Mouse (Mus musculus) neural tube, embryonic 12.5 days (tissue): ENCODE measurements around the gene Gm10282. TPM values are rescaled to one million over a fixed set of nuclear protein-coding genes. Genes with fewer than 3 reads are reported as not detected.

Experiments
- ATAC-seq: fragments of 200-750 bp; cut with Nextera tagmentation; 2 replicates; pipeline ENCODE4 v1.8.0; 2017; ENCODE audit warnings: low read depth, mild to moderate bottlenecking, moderate TSS enrichment, moderate library complexity; ENCODE audit not compliant: low FRiP score
- H3K27ac ChIP-seq: fragments of 300-500 bp; sonication (generic); 2 replicates; pipeline ENCODE4 v1.5.1; 2016
- H3K27me3 ChIP-seq: fragments of 300-500 bp; sonication (generic); replicated peaks from 2 replicates; pipeline ENCODE4 v1.6.1; 2016; ENCODE audit warnings: mild to moderate bottlenecking
- H3K36me3 ChIP-seq: fragments of 300-500 bp; sonication (generic); 2 replicates; pipeline ENCODE4 v1.6.1; 2016; ENCODE audit warnings: mild to moderate bottlenecking
- H3K4me1 ChIP-seq: fragments of 300-500 bp; sonication (generic); 2 replicates; pipeline ENCODE4 v1.6.1; 2016
- H3K4me2 ChIP-seq: fragments of 300-500 bp; sonication (generic); replicated peaks from 2 replicates; pipeline ENCODE4 v1.6.1; 2016; ENCODE audit warnings: mild to moderate bottlenecking
- H3K4me3 ChIP-seq: fragments of 300-500 bp; sonication (generic); 2 replicates; pipeline ENCODE4 v1.5.1; 2016
- H3K9ac ChIP-seq: fragments of 300-500 bp; sonication (generic); 2 replicates; pipeline ENCODE4 v1.6.1; 2016; ENCODE audit warnings: mild to moderate bottlenecking
- H3K9me3 ChIP-seq: fragments of 300-500 bp; sonication (generic); 2 replicates; pipeline ENCODE4 v1.6.1; 2016; ENCODE audit warnings: mild to moderate bottlenecking
- WGBS: fragments of 180-500 bp; shearing (Covaris S2); methylation state at CpG from one replicate; pipeline ENCODE4 v1.1.7; 2016; 5-methylcytosine and 5-hydroxymethylcytosine counted together
- polyA plus RNA-seq: library from polyadenylated mRNA; unstranded; fragments of >200 nt; fragmentation: Nextera tagmentation; extraction: Ambion mirVana; gene quantifications from 2 replicates; pipeline ENCODE4 v1.2.1, GENCODE M21; 2016

Gene Gm10282
- polyA plus RNA-seq, result 21.4 and 25.2 TPM in 2 replicates

- Histone ChIP-seq H3K27me3 (no peaks in the 10 kb centered on the region), H3K4me2 (no peak within 1 kb of the TSS), H3K27ac (no peak within 1 kb of the TSS), H3K4me1 (no peaks in the 10 kb centered on the region), H3K36me3 (no peaks in the 10 kb centered on the region), H3K9me3 (no peaks in the 10 kb centered on the region), H3K4me3 (no peak within 1 kb of the TSS), H3K9ac (no peak within 1 kb of the TSS)
- 81% methylated on average over 16 of the region's 16 CpGs for WGBS
- no peak for ATAC-seq
Measured at GRCm38 (mm10) chr8:72305210-72305905, at the start of gene Gm10282. Gene Gm10282 (minus strand): TSS chr8:72305260.

GRCm38 (mm10) chr8:72354272-72354671 is 49.2 kb upstream of the Gm10282 start:
- Histone ChIP-seq H3K4me3 (no peak overlapping the region), H3K27me3 (no peaks in the 10 kb centered on the region), H3K27ac (no peak overlapping the region), H3K9me3 (no peaks in the 10 kb centered on the region), H3K36me3 (peaks cover 73% of the 10 kb centered on the region), H3K9ac (no peak overlapping the region), H3K4me2 (no peak overlapping the region), H3K4me1 (no peaks in the 10 kb centered on the region)
- 86% methylated on average over 11 of the region's 11 CpGs for WGBS
- ATAC-seq, result no peak

- Histone ChIP-seq H3K9me3 (no peaks in the 10 kb centered on the region), H3K4me3 (no peak overlapping the region), H3K36me3 (peaks cover 67% of the 10 kb centered on the region), H3K27me3 (no peaks in the 10 kb centered on the region), H3K4me1 (no peaks in the 10 kb centered on the region), H3K9ac (no peak overlapping the region), H3K4me2 (no peak overlapping the region), H3K27ac (no peak overlapping the region)
- WGBS, result 90% methylated on average over 7 of the region's 7 CpGs
- ATAC-seq, result no peak
Measured at GRCm38 (mm10) chr8:72353700-72354045, 48.6 kb upstream of the Gm10282 start.

- no peak for ATAC-seq
- H3K9ac ChIP-seq, result no peak overlapping the region
- H3K4me1 ChIP-seq, result no peaks in the 10 kb centered on the region
- H3K9me3 ChIP-seq, result no peaks in the 10 kb centered on the region
- H3K4me2 ChIP-seq, result no peak overlapping the region
- 84% methylated on average over 8 of the region's 8 CpGs for WGBS
- no peaks in the 10 kb centered on the region for H3K27me3 ChIP-seq
- peaks cover 62% of the 10 kb centered on the region for H3K36me3 ChIP-seq
- H3K27ac ChIP-seq, result no peak overlapping the region
- H3K4me3 ChIP-seq, result no peak overlapping the region
Measured at GRCm38 (mm10) chr8:72352951-72353699, 48.1 kb upstream of the Gm10282 start.

GRCm38 (mm10) chr8:72351405-72352005 is 46.4 kb upstream of the Gm10282 start:
- ATAC-seq, result no peak
- H3K36me3 ChIP-seq, result peaks cover 58% of the 10 kb centered on the region
- 94% methylated on average over 7 of the region's 7 CpGs for WGBS

GRCm38 (mm10) chr8:72350727-72351126 is 45.7 kb upstream of the Gm10282 start:
- ATAC-seq, result no peak
- 92% methylated on average over 8 of the region's 8 CpGs for WGBS
- H3K36me3 ChIP-seq, result peaks cover 53% of the 10 kb centered on the region

More at GRCm38 (mm10) chr8:72351405-72352005, 46.4 kb upstream of the Gm10282 start:
- H3K9me3 ChIP-seq, result no peaks in the 10 kb centered on the region
- H3K9ac ChIP-seq, result no peak overlapping the region
- no peak overlapping the region for H3K4me3 ChIP-seq
- no peak overlapping the region for H3K27ac ChIP-seq
- H3K27me3 ChIP-seq, result no peaks in the 10 kb centered on the region
- no peak overlapping the region for H3K4me2 ChIP-seq
- no peaks in the 10 kb centered on the region for H3K4me1 ChIP-seq

GRCm38 (mm10) chr8:72349838-72350237 is 44.8 kb upstream of the Gm10282 start:
- ATAC-seq, result no peak
- Histone ChIP-seq H3K4me2 (no peak overlapping the region), H3K9ac (no peak overlapping the region), H3K9me3 (no peaks in the 10 kb centered on the region), H3K36me3 (peaks cover 53% of the 10 kb centered on the region), H3K27me3 (no peaks in the 10 kb centered on the region), H3K4me3 (no peak overlapping the region), H3K27ac (no peak overlapping the region), H3K4me1 (no peaks in the 10 kb centered on the region)
- WGBS, result 95% methylated on average over 9 of the region's 9 CpGs

More at GRCm38 (mm10) chr8:72350727-72351126, 45.7 kb upstream of the Gm10282 start:
- Histone ChIP-seq H3K27ac (no peak overlapping the region), H3K4me1 (no peaks in the 10 kb centered on the region), H3K27me3 (no peaks in the 10 kb centered on the region), H3K9ac (no peak overlapping the region), H3K4me2 (no peak overlapping the region), H3K4me3 (no peak overlapping the region), H3K9me3 (no peaks in the 10 kb centered on the region)

GRCm38 (mm10) chr8:72348956-72349355 is 43.9 kb upstream of the Gm10282 start:
- H3K27me3 ChIP-seq, result no peaks in the 10 kb centered on the region
- H3K4me1 ChIP-seq, result no peaks in the 10 kb centered on the region
- no peaks in the 10 kb centered on the region for H3K9me3 ChIP-seq
- H3K27ac ChIP-seq, result no peak overlapping the region
- WGBS, result 88% methylated on average over 1 of the region's 1 CpGs
- no peak for ATAC-seq
- H3K9ac ChIP-seq, result no peak overlapping the region
- H3K36me3 ChIP-seq, result peaks cover 53% of the 10 kb centered on the region
- no peak overlapping the region for H3K4me3 ChIP-seq
- H3K4me2 ChIP-seq, result no peak overlapping the region

GRCm38 (mm10) chr8:72348114-72348513 is 43.1 kb upstream of the Gm10282 start:
- ATAC-seq, result no peak
- H3K9me3 ChIP-seq, result no peaks in the 10 kb centered on the region
- 98% methylated on average over 2 of the region's 2 CpGs for WGBS
- no peak overlapping the region for H3K9ac ChIP-seq
- H3K27me3 ChIP-seq, result no peaks in the 10 kb centered on the region
- H3K36me3 ChIP-seq, result peaks cover 52% of the 10 kb centered on the region
- H3K4me3 ChIP-seq, result no peak overlapping the region
- no peaks in the 10 kb centered on the region for H3K4me1 ChIP-seq
- H3K4me2 ChIP-seq, result no peak overlapping the region
- H3K27ac ChIP-seq, result no peak overlapping the region

GRCm38 (mm10) chr8:72347553-72347952 is 42.5 kb upstream of the Gm10282 start:
- H3K4me3 ChIP-seq, result no peak overlapping the region

GRCm38 (mm10) chr8:72343725-72344124 is 38.7 kb upstream of the Gm10282 start:
- Histone ChIP-seq H3K4me3 (no peak overlapping the region), H3K9me3 (no peaks in the 10 kb centered on the region), H3K36me3 (peaks cover 78% of the 10 kb centered on the region), H3K27me3 (no peaks in the 10 kb centered on the region), H3K9ac (no peak overlapping the region), H3K4me2 (no peak overlapping the region), H3K4me1 (no peaks in the 10 kb centered on the region), H3K27ac (no peak overlapping the region)
- ATAC-seq, result no peak
- 84% methylated on average over 4 of the region's 4 CpGs for WGBS

More at GRCm38 (mm10) chr8:72347553-72347952, 42.5 kb upstream of the Gm10282 start:
- Histone ChIP-seq H3K36me3 (peaks cover 52% of the 10 kb centered on the region), H3K27ac (no peak overlapping the region), H3K27me3 (no peaks in the 10 kb centered on the region), H3K4me1 (no peaks in the 10 kb centered on the region), H3K9ac (no peak overlapping the region), H3K4me2 (no peak overlapping the region), H3K9me3 (no peaks in the 10 kb centered on the region)
- WGBS, result 97% methylated on average over 1 of the region's 1 CpGs
- ATAC-seq, result no peak

- no peak overlapping the region for H3K4me3 ChIP-seq
- H3K27me3 ChIP-seq, result no peaks in the 10 kb centered on the region
- H3K4me1 ChIP-seq, result no peaks in the 10 kb centered on the region
- peaks cover 83% of the 10 kb centered on the region for H3K36me3 ChIP-seq
- H3K27ac ChIP-seq, result no peak overlapping the region
- no peak overlapping the region for H3K4me2 ChIP-seq
- ATAC-seq, result no peak
- no peaks in the 10 kb centered on the region for H3K9me3 ChIP-seq
- WGBS, result 90% methylated on average over 5 of the region's 5 CpGs
- H3K9ac ChIP-seq, result no peak overlapping the region
Measured at GRCm38 (mm10) chr8:72342556-72343300, 37.7 kb upstream of the Gm10282 start.
